In the genomic region with DNA sequence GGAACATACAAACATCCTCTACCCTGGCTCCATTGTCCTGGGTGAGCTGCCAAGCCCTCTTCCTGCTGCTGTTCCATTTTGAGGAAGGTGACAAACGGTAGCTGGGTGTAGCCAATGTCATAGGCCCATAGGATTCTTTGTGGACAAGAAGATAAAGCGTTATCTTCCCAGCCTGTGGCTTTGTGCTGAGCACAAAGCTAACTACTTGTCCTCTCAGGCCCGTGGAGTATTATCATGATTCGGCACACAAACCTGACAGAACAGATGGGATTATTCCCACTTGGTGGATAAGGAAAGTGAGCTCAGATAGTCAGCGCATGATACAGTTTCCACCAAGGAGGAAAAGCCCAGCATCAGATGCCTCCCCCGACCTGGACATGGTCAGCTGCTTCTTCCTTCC, we compare ENCODE assay signal across 20 mouse cellular contexts. TPM values are rescaled to one million over a fixed set of nuclear protein-coding genes. Genes with fewer than 3 reads are reported as not detected.
A peak's percentile ranks its signal among the peaks of the same experiment; 100 is the strongest.
DNase-seq lines count a peak whose midpoint lies in the region; ATAC-seq and TF ChIP-seq lines count a peak whose summit lies in the region.
"Had no signal": no experiment of that assay in that cellular context is flagged by ENCODE, and none has a peak within 500 bp of the region (broad histone marks: within the 10 kb centered on the region; RNA-seq: fewer than 3 reads in every experiment).

No protein-coding gene starts in this region.

- 55% methylated on average over 6 of the region's 6 CpGs for WGBS in heart, embryonic 11.5 days (ENCODE audit: insufficient replicate concordance)
- 11% methylated on average over 6 of the region's 6 CpGs for WGBS in liver, embryonic 14.5 days (ENCODE audit: insufficient replicate concordance)

- intact Hi-C loops in heart, postnatal 36 days (cut with DNase I): no loop called here

- peak; percentile 72 for ATAC-seq in heart, embryonic 11.5 days (replicated peaks; ENCODE audit: insufficient number of reproducible peaks, low FRiP score, low TSS enrichment)
- ATAC-seq in liver, embryonic 14.5 days (ENCODE audit: insufficient read depth): peak; percentile 49
- no peak for ATAC-seq in inflammation-experienced regulatory T-cells, adult 6 months
- ATAC-seq: CD4-positive, CD25-positive, alpha-beta regulatory T cell, adult 4 months; forebrain, embryonic 14.5 days; hindbrain, postnatal 0 days had no signal

- no peaks in the 10 kb centered on the region for H3K36me3 ChIP-seq in heart, embryonic 11.5 days (ENCODE audit: control insufficient read depth, insufficient read depth, low read length)
- H3K36me3 ChIP-seq in liver, embryonic 14.5 days (replicated peaks; ENCODE audit: control insufficient read depth, insufficient read depth, low read depth): peaks cover 8% of the 10 kb centered on the region
- H3K36me3 ChIP-seq: embryonic facial prominence, embryonic 13.5 days; heart, embryonic 15.5 days; neural tube, embryonic 13.5 days had no signal

- DNase-seq in heart, postnatal 36 days: no peak
- DNase-seq in c-Kit-positive CD71-positive TER-119-negative erythroid progenitor cells, embryonic 14.5 days (ENCODE audit: low read depth): peak; percentile 68
- peak; percentile 70 to 76 (median 75) for DNase-seq in liver, embryonic 14.5 days (ENCODE audit: low read depth in 3 of 3, low spot score in 3 of 3)
- DNase-seq in yolk sac, embryonic 10.5 days (ENCODE audit: low spot score): peak; percentile 17
- DNase-seq in gastrocnemius, adult 18-20 months (ENCODE audit: low spot score): no peak
- DNase-seq: cerebellum, adult 9-11 months; gastrocnemius, postnatal 36 days; kidney, adult 11 months; layer of hippocampus, postnatal 36 days; lung, postnatal 10 days; midbrain, embryonic 14.5 days; right cerebral cortex, postnatal 14 days had no signal

- TF ChIP-seq CTCF in liver, embryonic 14.5 days (IDR thresholded peaks at IDR 0.05; ENCODE audit: low read depth): no peak

- H3K27ac ChIP-seq in heart, embryonic 11.5 days (ENCODE audit: low read depth, low read length): peak overlapping the region; percentile 66; the same call in 1 of the 2 replicates
- peak overlapping the region; percentile 95 for H3K27ac ChIP-seq in liver, embryonic 14.5 days
- H3K27ac ChIP-seq: embryonic facial prominence, embryonic 13.5 days; heart, embryonic 15.5 days; hindbrain, postnatal 0 days; neural tube, embryonic 13.5 days had no signal

- H3K9ac ChIP-seq in heart, embryonic 11.5 days (ENCODE audit: low read depth, low read length): no peak overlapping the region
- H3K9ac ChIP-seq in liver, embryonic 14.5 days (replicated peaks): peak overlapping the region; percentile 49
- H3K9ac ChIP-seq: embryonic facial prominence, embryonic 13.5 days; heart, embryonic 15.5 days; neural tube, embryonic 13.5 days had no signal

- peak; percentile 96 for TF ChIP-seq EP300 in liver, embryonic 14.5 days (IDR thresholded peaks at IDR 0.05; ENCODE audit: low read depth)

- no peak overlapping the region for H3K4me2 ChIP-seq in heart, embryonic 11.5 days
- no peak overlapping the region; the same call in 1 of the 2 replicates for H3K4me2 ChIP-seq in liver, embryonic 14.5 days (ENCODE audit: low read depth)
- H3K4me2 ChIP-seq: embryonic facial prominence, embryonic 13.5 days; heart, embryonic 15.5 days; neural tube, embryonic 13.5 days had no signal

- H3K4me1 ChIP-seq in heart, embryonic 11.5 days (ENCODE audit: control insufficient read depth, insufficient read depth, low read length): no peaks in the 10 kb centered on the region
- H3K4me1 ChIP-seq in liver, embryonic 14.5 days (replicated peaks; ENCODE audit: control insufficient read depth in 2 of 2, insufficient read depth in 2 of 2, low read length in 1 of 2): peaks cover 60 to 66% of the 10 kb centered on the region in 2 experiments
- H3K4me1 ChIP-seq: embryonic facial prominence, embryonic 13.5 days; heart, embryonic 15.5 days; neural tube, embryonic 13.5 days had no signal

- H3K27me3 ChIP-seq in heart, embryonic 11.5 days (ENCODE audit: control insufficient read depth, insufficient read depth, low read length): no peaks in the 10 kb centered on the region
- H3K27me3 ChIP-seq in liver, embryonic 14.5 days (ENCODE audit: control insufficient read depth, insufficient read depth, low read length): no peaks in the 10 kb centered on the region
- H3K27me3 ChIP-seq: embryonic facial prominence, embryonic 13.5 days; heart, embryonic 15.5 days; neural tube, embryonic 13.5 days had no signal

- H3K9me3 ChIP-seq in heart, embryonic 11.5 days (replicated peaks; ENCODE audit: control insufficient read depth, low read length): no peaks in the 10 kb centered on the region
- H3K9me3 ChIP-seq in liver, embryonic 14.5 days (ENCODE audit: control insufficient read depth, low read length): no peaks in the 10 kb centered on the region
- H3K9me3 ChIP-seq: embryonic facial prominence, embryonic 13.5 days; heart, embryonic 15.5 days; neural tube, embryonic 13.5 days had no signal

- no peak overlapping the region for H3K4me3 ChIP-seq in heart, embryonic 11.5 days (ENCODE audit: low read depth, low read length)
- no peak overlapping the region for H3K4me3 ChIP-seq in liver, embryonic 14.5 days (ENCODE audit: insufficient read depth in 1 of 2, low read depth in 2 of 2, low read length in 2 of 2)
- H3K4me3 ChIP-seq: embryonic facial prominence, embryonic 13.5 days; heart, embryonic 15.5 days; neural tube, embryonic 13.5 days had no signal

RNA-seq across cellular contexts. Expression of gene Ikzf1, which starts 50.4 kb away (rescaled TPM):
- polyA plus RNA-seq in heart, embryonic 11.5 days (2014; fragmentation: Nextera tagmentation; extraction: Ambion mirVana): 7.0 and 7.6 TPM in 2 replicates
- 1 to 10 TPM; 1.5 to 2.1 TPM for total RNA-seq in heart, postnatal 36 days (2021)
- 63.3 and 65.4 TPM in 2 replicates for polyA plus RNA-seq in liver, embryonic 14.5 days (2012; rRNA removed)
- polyA plus RNA-seq in liver, embryonic 14.5 days (2014; fragmentation: Nextera tagmentation; extraction: Ambion mirVana): 46.6 and 60.5 TPM in 2 replicates
- polyA plus RNA-seq in inflammation-experienced regulatory T-cells, adult 6 months (2017; shearing (Covaris generic)): 100 to 1,000 TPM; 134 to 138 (median 138) TPM
- under 1 TPM; 0.18 to 0.43 TPM for total RNA-seq in gastrocnemius, adult 18-20 months (2021)

Comparison
In these comparisons a context has a peak if more than half of its experiments do, and no peak if none do; other contexts are left out.
1. DNase-seq: peak in c-Kit-positive CD71-positive TER-119-negative erythroid progenitor cells, embryonic 14.5 days (single experiment), liver, embryonic 14.5 days (3 of 3) and yolk sac, embryonic 10.5 days (single experiment); none in heart, postnatal 36 days (0 of 2) and gastrocnemius, adult 18-20 months (single experiment).